39 mouse cellular contexts compared by ENCODE assay signal in genomic region chr8:47777415-47777814, GRCm38 (mm10). TPM values are rescaled to one million over a fixed set of nuclear protein-coding genes. Genes with fewer than 3 reads are reported as not detected.
"Had no signal": no experiment of that assay in that cellular context is flagged by ENCODE, and none has a peak within 500 bp of the region (broad histone marks: within the 10 kb centered on the region; RNA-seq: fewer than 3 reads in every experiment).

No protein-coding gene starts in this region.

- H3K9ac ChIP-seq: embryonic facial prominence, embryonic 12.5 days; embryonic facial prominence, embryonic 13.5 days; embryonic facial prominence, embryonic 15.5 days; forebrain, embryonic 12.5 days; forebrain, embryonic 13.5 days; forebrain, embryonic 15.5 days; forebrain, postnatal 0 days had no signal

- H3K4me1 ChIP-seq: embryonic facial prominence, embryonic 10.5 days; embryonic facial prominence, embryonic 12.5 days; embryonic facial prominence, embryonic 13.5 days; embryonic facial prominence, embryonic 15.5 days; forebrain, embryonic 10.5 days; forebrain, embryonic 12.5 days; forebrain, embryonic 13.5 days; forebrain, embryonic 15.5 days; heart, embryonic 10.5 days had no signal

- DNase-seq: cerebellum, adult 8-10 months; cerebellum, adult 9-11 months; cerebellum, postnatal 10 days; cerebellum, postnatal 14 days; cerebellum, postnatal 25 days; cerebellum, postnatal 36 days; embryo, embryonic 11 days; forebrain, postnatal 0 days; gastrocnemius, adult 2 months; gastrocnemius, postnatal 10 days; gastrocnemius, postnatal 14 days; gastrocnemius, postnatal 25 days; gastrocnemius, postnatal 36 days; heart, adult 11 months; heart, adult 18-20 months had no signal

- H3K27me3 ChIP-seq: embryonic facial prominence, embryonic 12.5 days; embryonic facial prominence, embryonic 13.5 days; embryonic facial prominence, embryonic 15.5 days; forebrain, embryonic 13.5 days; forebrain, embryonic 15.5 days had no signal

- H3K4me3 ChIP-seq: embryonic facial prominence, embryonic 10.5 days; embryonic facial prominence, embryonic 12.5 days; embryonic facial prominence, embryonic 13.5 days; embryonic facial prominence, embryonic 15.5 days; erythroblast, embryonic 14.5 days; forebrain, embryonic 10.5 days; forebrain, embryonic 12.5 days; forebrain, embryonic 13.5 days; forebrain, embryonic 15.5 days; gastrocnemius, adult 2 months; heart, embryonic 10.5 days had no signal

- H3K36me3 ChIP-seq: embryonic facial prominence, embryonic 10.5 days; embryonic facial prominence, embryonic 12.5 days; embryonic facial prominence, embryonic 13.5 days; embryonic facial prominence, embryonic 15.5 days; forebrain, embryonic 10.5 days; forebrain, embryonic 12.5 days; forebrain, embryonic 15.5 days; heart, embryonic 10.5 days had no signal

- H3K27ac ChIP-seq: embryonic facial prominence, embryonic 10.5 days; embryonic facial prominence, embryonic 12.5 days; embryonic facial prominence, embryonic 13.5 days; embryonic facial prominence, embryonic 15.5 days; forebrain, embryonic 10.5 days; forebrain, embryonic 12.5 days; forebrain, embryonic 13.5 days; forebrain, embryonic 15.5 days; gastrocnemius, adult 2 months; heart, embryonic 10.5 days had no signal

- ATAC-seq: forebrain, embryonic 13.5 days; forebrain, embryonic 14.5 days; forebrain, embryonic 15.5 days; forebrain, embryonic 16.5 days; forebrain, postnatal 0 days had no signal

RNA-seq across cellular contexts. Expression of gene Cldn24, which starts 44.5 kb away (rescaled TPM):
- total RNA-seq: common myeloid progenitor, adult 5-6 weeks; forebrain, postnatal 0 days; gastrocnemius, adult 18-20 months; gastrocnemius, adult 2 months; gastrocnemius, adult 8-10 months; gastrocnemius, postnatal 10 days; gastrocnemius, postnatal 14 days; gastrocnemius, postnatal 25 days; gastrocnemius, postnatal 36 days; gastrocnemius, postnatal 4 days; granulocyte monocyte progenitor cell, adult 5-6 weeks; heart, adult 18-20 months; heart, adult 8-10 months had no signal
- polyA plus RNA-seq: cortical plate, adult 2 months; embryonic facial prominence, embryonic 10.5 days; embryonic facial prominence, embryonic 11.5 days; embryonic facial prominence, embryonic 12.5 days; embryonic facial prominence, embryonic 13.5 days; embryonic facial prominence, embryonic 14.5 days; embryonic facial prominence, embryonic 15.5 days; erythroblast, embryonic 14.5 days; forebrain, embryonic 10.5 days; forebrain, embryonic 11.5 days; forebrain, embryonic 12.5 days; forebrain, embryonic 13.5 days; forebrain, embryonic 14.5 days; forebrain, embryonic 15.5 days; forebrain, embryonic 16.5 days; forebrain, postnatal 0 days; gonadal fat pad, adult 2 months; heart, embryonic 10.5 days; heart, embryonic 11.5 days had no signal

RNA-seq across cellular contexts. Expression of gene Cldn22, which starts 46.9 kb away (rescaled TPM):
- total RNA-seq: common myeloid progenitor, adult 5-6 weeks; forebrain, postnatal 0 days; granulocyte monocyte progenitor cell, adult 5-6 weeks; heart, adult 8-10 months had no signal
- polyA plus RNA-seq: embryonic facial prominence, embryonic 10.5 days; embryonic facial prominence, embryonic 11.5 days; embryonic facial prominence, embryonic 12.5 days; embryonic facial prominence, embryonic 13.5 days; embryonic facial prominence, embryonic 14.5 days; embryonic facial prominence, embryonic 15.5 days; erythroblast, embryonic 14.5 days; forebrain, embryonic 10.5 days; forebrain, embryonic 11.5 days; forebrain, embryonic 12.5 days; forebrain, embryonic 13.5 days; forebrain, embryonic 14.5 days; forebrain, embryonic 15.5 days; forebrain, embryonic 16.5 days; forebrain, postnatal 0 days; heart, embryonic 10.5 days; heart, embryonic 11.5 days had no signal
